Mouse (Mus musculus) liver, postnatal 0 days (tissue): ENCODE results near the gene Kalrn. TPM values are rescaled to one million over a fixed set of nuclear protein-coding genes. Genes with fewer than 3 reads are reported as not detected.

Experiments used
- ATAC-seq: fragments of 200-750 bp; cut with Nextera tagmentation; 2 replicates; pipeline ENCODE4 v1.8.0; 2017; ENCODE audit warnings: mild to moderate bottlenecking, moderate library complexity
- DNase-seq: peaks from one replicate; pipeline ENCODE4 v3.0.0-alpha.2; 2016
- H3K27ac ChIP-seq: fragments of 300-500 bp; sonication (generic); 2 replicates; pipeline ENCODE4 v1.5.1; 2014; ENCODE audit warnings: antibody characterized with exemption, moderate library complexity, mild to moderate bottlenecking, low read depth
- H3K27me3 ChIP-seq: fragments of 300-500 bp; sonication (generic); 2 replicates; pipeline ENCODE4 v1.6.1; 2014; ENCODE audit warnings: low read length, control low read depth, mixed read lengths; ENCODE audit not compliant: insufficient read depth
- H3K36me3 ChIP-seq: fragments of 300-500 bp; sonication (generic); replicated peaks from 2 replicates; pipeline ENCODE4 v1.6.1; 2014; ENCODE audit warnings: mild to moderate bottlenecking, control low read depth, low read length, moderate library complexity, mixed read lengths; ENCODE audit not compliant: insufficient read depth
- H3K4me1 ChIP-seq: fragments of 300-500 bp; sonication (generic); 2 replicates; pipeline ENCODE4 v1.6.1; 2014; ENCODE audit warnings: antibody characterized with exemption, mild to moderate bottlenecking, control low read depth; ENCODE audit not compliant: insufficient read depth
- H3K4me2 ChIP-seq: fragments of 300-500 bp; sonication (generic); 2 replicates; pipeline ENCODE4 v1.6.1; 2014; ENCODE audit warnings: low read depth, mild to moderate bottlenecking, low read length, moderate library complexity, mixed read lengths
- H3K4me3 ChIP-seq: fragments of 300-500 bp; sonication (generic); 2 replicates; pipeline ENCODE4 v1.5.1; 2014; ENCODE audit warnings: low read depth, low read length
- H3K9ac ChIP-seq: fragments of 300-500 bp; sonication (generic); replicated peaks from 2 replicates; pipeline ENCODE4 v1.6.1; 2014; ENCODE audit warnings: mild to moderate bottlenecking, moderate library complexity
- H3K9me3 ChIP-seq: fragments of 300-500 bp; sonication (generic); 2 replicates; pipeline ENCODE4 v1.6.1; 2016; ENCODE audit warnings: mild to moderate bottlenecking, control low read depth, low read length, mixed read lengths
- CTCF ChIP-seq: sonication (generic); IDR thresholded peaks from 2 replicates; pipeline ENCODE4 v1.5.1; 2016; ENCODE audit warnings: antibody characterized with exemption, low read depth
- EP300 ChIP-seq: IDR thresholded peaks from 2 replicates; pipeline ENCODE4 v1.6.1; 2016; ENCODE audit warnings: antibody characterized with exemption, low read depth, mild to moderate bottlenecking
- WGBS: fragments of 180-500 bp; shearing (Covaris S2); extraction: QIAGEN DNeasy Blood & Tissue Kit; methylation state at CpG from one replicate; pipeline ENCODE4 v1.1.7; 2014; ENCODE audit not compliant: insufficient replicate concordance; 5-methylcytosine and 5-hydroxymethylcytosine counted together
- polyA plus RNA-seq: library from polyadenylated mRNA; unstranded; fragments of >200 nt; fragmentation: Nextera tagmentation; extraction: Ambion mirVana; gene quantifications from 2 replicates; pipeline ENCODE4 v1.2.1, GENCODE M21; 2015

The Kalrn gene
- polyA plus RNA-seq, 1 experiment from 2014 or later = 16.7 TPM

- Histone ChIP-seq H3K9ac (no peak overlapping the region), H3K4me2 (no peak overlapping the region), H3K4me1 (peaks cover 4% of the 10 kb centered on the region; the same call in 1 of the 2 replicates), H3K27ac (no peak overlapping the region), H3K36me3 (no peaks in the 10 kb centered on the region), H3K27me3 (no peaks in the 10 kb centered on the region), H3K4me3 (no peak overlapping the region), H3K9me3 (no peaks in the 10 kb centered on the region)
- ATAC-seq (no peak), DNase-seq (no peak)
- 57% methylated on average over 10 of the region's 10 CpGs for WGBS
- TF ChIP-seq EP300 (no peak), CTCF (no peak)
Observed at GRCm38 (mm10) chr16:34347574-34347973, 225.8 kb downstream of the Kalrn start.

- Histone ChIP-seq H3K9ac (no peak overlapping the region), H3K36me3 (no peaks in the 10 kb centered on the region), H3K9me3 (no peaks in the 10 kb centered on the region), H3K27ac (no peak overlapping the region), H3K4me1 (no peaks in the 10 kb centered on the region), H3K4me2 (no peak overlapping the region), H3K27me3 (no peaks in the 10 kb centered on the region), H3K4me3 (no peak overlapping the region)
- WGBS = 82% methylated on average over 8 of the region's 8 CpGs
- DNase-seq (no peak), ATAC-seq (no peak)
- TF ChIP-seq CTCF (no peak), EP300 (no peak)
Observed at GRCm38 (mm10) chr16:34344895-34345876, 228.1 kb downstream of the Kalrn start.

- DNase-seq (peak; percentile 35), ATAC-seq (no peak)
- Histone ChIP-seq H3K36me3 (no peaks in the 10 kb centered on the region), H3K9ac (no peak overlapping the region), H3K4me3 (no peak overlapping the region), H3K27ac (no peak overlapping the region), H3K4me1 (no peaks in the 10 kb centered on the region), H3K27me3 (no peaks in the 10 kb centered on the region), H3K4me2 (no peak overlapping the region), H3K9me3 (no peaks in the 10 kb centered on the region)
- 67% methylated on average over 1 of the region's 1 CpGs for WGBS
- TF ChIP-seq EP300 (no peak), CTCF (peak; percentile 68)
Observed at GRCm38 (mm10) chr16:34343968-34344367, 229.4 kb downstream of the Kalrn start.

- no peaks in the 10 kb centered on the region for H3K27me3 ChIP-seq
- no peaks in the 10 kb centered on the region for H3K4me1 ChIP-seq
- H3K4me2 ChIP-seq = no peak overlapping the region
- no peaks in the 10 kb centered on the region for H3K9me3 ChIP-seq
- DNase-seq (no peak), ATAC-seq (no peak)
- TF ChIP-seq CTCF (no peak), EP300 (no peak)
- H3K36me3 ChIP-seq = no peaks in the 10 kb centered on the region
- no peak overlapping the region for H3K4me3 ChIP-seq
- 70% methylated on average over 4 of the region's 4 CpGs for WGBS
- no peak overlapping the region for H3K9ac ChIP-seq
- H3K27ac ChIP-seq = no peak overlapping the region
Observed at GRCm38 (mm10) chr16:34343161-34343560, 230.2 kb downstream of the Kalrn start.

- no peaks in the 10 kb centered on the region for H3K36me3 ChIP-seq
Observed at GRCm38 (mm10) chr16:34342369-34343160, 230.8 kb downstream of the Kalrn start.

GRCm38 (mm10) chr16:34334919-34335318 lies 238.4 kb downstream of the Kalrn start:
- ATAC-seq (peak; percentile 54; the same call in 1 of the 2 replicates), DNase-seq (peak; percentile 63)

More at GRCm38 (mm10) chr16:34342369-34343160, 230.8 kb downstream of the Kalrn start:
- ATAC-seq (no peak), DNase-seq (no peak)
- no peaks in the 10 kb centered on the region for H3K9me3 ChIP-seq
- no peaks in the 10 kb centered on the region for H3K4me1 ChIP-seq
- H3K9ac ChIP-seq = no peak overlapping the region
- H3K27ac ChIP-seq = no peak overlapping the region
- no peaks in the 10 kb centered on the region for H3K27me3 ChIP-seq
- 42% methylated on average over 7 of the region's 7 CpGs for WGBS
- no peak for TF ChIP-seq EP300
- TF ChIP-seq CTCF = no peak
- H3K4me2 ChIP-seq = no peak overlapping the region
- no peak overlapping the region for H3K4me3 ChIP-seq

More at GRCm38 (mm10) chr16:34334919-34335318, 238.4 kb downstream of the Kalrn start:
- H3K4me2 ChIP-seq = no peak overlapping the region
- H3K4me1 ChIP-seq = no peaks in the 10 kb centered on the region
- TF ChIP-seq CTCF = no peak
- no peak for TF ChIP-seq EP300
- no peak overlapping the region for H3K9ac ChIP-seq
- H3K36me3 ChIP-seq = no peaks in the 10 kb centered on the region
- no peaks in the 10 kb centered on the region for H3K9me3 ChIP-seq
- no peak overlapping the region for H3K4me3 ChIP-seq
- H3K27ac ChIP-seq = no peak overlapping the region
- WGBS = 58% methylated on average over 4 of the region's 4 CpGs
- H3K27me3 ChIP-seq = no peaks in the 10 kb centered on the region
